Mouse (Mus musculus) liver, embryonic 11.5 days (tissue): ENCODE data around the gene Sri. TPM values are rescaled to one million over a fixed set of nuclear protein-coding genes. Genes with fewer than 3 reads are reported as not detected.
A peak's percentile ranks its signal among the peaks of the same experiment; 100 is the strongest.
"Not testable (repeated sequence)": the region's sequence is repeated elsewhere in the genome, so short reads cannot be mapped to it uniquely, and the experiment has no call there.

Experiments used
- ATAC-seq: fragments of 200-750 bp; cut with Nextera tagmentation; replicated peaks from 2 replicates; pipeline ENCODE4 v1.8.0; 2017; ENCODE audit warnings: moderate number of reproducible peaks, mild to moderate bottlenecking, moderate TSS enrichment, moderate library complexity; ENCODE audit not compliant: low FRiP score
- DNase-seq: peaks from one replicate; pipeline ENCODE4 v3.0.0-alpha.2; 2017; ENCODE audit warnings: low spot score
- H3K27ac ChIP-seq: fragments of 300-500 bp; sonication (generic); 2 replicates; pipeline ENCODE4 v1.5.1; 2014; ENCODE audit warnings: mild to moderate bottlenecking, low read depth, low read length, control low read depth
- H3K27me3 ChIP-seq: fragments of 300-500 bp; sonication (generic); replicated peaks from 2 replicates; pipeline ENCODE4 v1.6.1; 2014; ENCODE audit warnings: low read length, mixed read lengths; ENCODE audit not compliant: control insufficient read depth, insufficient read depth
- H3K36me3 ChIP-seq: fragments of 300-500 bp; sonication (generic); 2 replicates; pipeline ENCODE4 v1.6.1; 2014; ENCODE audit warnings: mild to moderate bottlenecking, low read length, moderate library complexity, mixed read lengths; ENCODE audit not compliant: control insufficient read depth, insufficient read depth
- H3K4me1 ChIP-seq: fragments of 300-500 bp; sonication (generic); replicated peaks from 2 replicates; pipeline ENCODE4 v1.6.1; 2014; ENCODE audit warnings: low read length, mixed read lengths; ENCODE audit not compliant: control insufficient read depth, insufficient read depth
- H3K4me2 ChIP-seq: fragments of 300-500 bp; sonication (generic); 2 replicates; pipeline ENCODE4 v1.6.1; 2014; ENCODE audit warnings: mild to moderate bottlenecking, control low read depth, moderate library complexity
- H3K4me3 ChIP-seq: fragments of 300-500 bp; sonication (generic); 2 replicates; pipeline ENCODE4 v1.5.1; 2014; ENCODE audit warnings: low read depth, low read length, control low read depth
- H3K9ac ChIP-seq: fragments of 300-500 bp; sonication (generic); 2 replicates; pipeline ENCODE4 v1.6.1; 2014; ENCODE audit warnings: low read depth, low read length, control low read depth
- H3K9me3 ChIP-seq: fragments of 300-500 bp; sonication (generic); 2 replicates; pipeline ENCODE4 v1.6.1; 2016; ENCODE audit warnings: low read length, inconsistent platforms, mixed read lengths; ENCODE audit not compliant: control insufficient read depth
- WGBS: fragments of 180-500 bp; shearing (Covaris S2); extraction: QIAGEN DNeasy Blood & Tissue Kit; methylation state at CpG from one replicate; pipeline ENCODE4 v1.1.7; 2014; 5-methylcytosine and 5-hydroxymethylcytosine counted together
- polyA plus RNA-seq: library from polyadenylated mRNA; unstranded; fragments of >200 nt; fragmentation: Nextera tagmentation; extraction: Ambion mirVana; gene quantifications from 2 replicates; pipeline ENCODE4 v1.2.1, GENCODE M21; 2014

Gene Sri
- 242 and 243 TPM in 2 replicates for polyA plus RNA-seq

DNA sequence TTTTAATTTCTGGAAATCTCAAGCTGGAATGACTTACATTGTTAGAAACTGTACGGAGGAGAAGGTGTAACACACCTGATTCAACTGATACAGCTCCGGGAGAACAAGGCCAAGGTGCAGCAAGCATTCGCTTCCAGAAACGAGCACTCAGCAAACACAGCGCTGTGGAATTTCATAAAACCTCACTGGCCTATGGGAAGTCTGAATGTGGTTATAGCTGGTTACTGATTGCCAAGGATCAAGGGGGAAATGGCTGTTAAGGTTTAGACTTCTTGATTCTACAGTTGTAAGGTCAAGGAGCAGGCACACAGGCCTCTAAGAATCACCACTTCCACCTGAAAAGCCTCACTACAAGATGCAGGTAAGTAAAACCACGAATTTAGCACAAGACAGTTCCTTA, at the start of gene Sri:
Gene Sri (plus strand): TSS at position 224 of the 400 bp plus-strand sequence.
- Histone ChIP-seq H3K4me3 (no peak within 1 kb of the TSS), H3K9me3 (no peaks in the 10 kb centered on the region), H3K36me3 (no peaks in the 10 kb centered on the region), H3K27ac (no peak within 1 kb of the TSS), H3K9ac (no peak within 1 kb of the TSS), H3K4me1 (no peaks in the 10 kb centered on the region), H3K4me2 (no peak within 1 kb of the TSS), H3K27me3 (no peaks in the 10 kb centered on the region)
- no peak for ATAC-seq
- no peak for DNase-seq
- WGBS: 76% methylated on average over 6 of the region's 6 CpGs

GRCm38 (mm10) chr5:7996401-7997044, 49.4 kb upstream of the Sri start:
- no peak for DNase-seq
- Histone ChIP-seq H3K4me1 (no peaks in the 10 kb centered on the region), H3K4me2 (no peak overlapping the region), H3K9ac (no peak overlapping the region), H3K27me3 (no peaks in the 10 kb centered on the region), H3K9me3 (no peaks in the 10 kb centered on the region), H3K36me3 (no peaks in the 10 kb centered on the region), H3K27ac (no peak overlapping the region), H3K4me3 (no peak overlapping the region)
- ATAC-seq: no peak
- 44% methylated on average over 8 of the region's 8 CpGs for WGBS

- Histone ChIP-seq H3K4me1 (no peaks in the 10 kb centered on the region), H3K9ac (no peak overlapping the region), H3K27me3 (no peaks in the 10 kb centered on the region), H3K4me3 (no peak overlapping the region), H3K36me3 (no peaks in the 10 kb centered on the region), H3K27ac (no peak overlapping the region), H3K4me2 (no peak overlapping the region), H3K9me3 (no peaks in the 10 kb centered on the region)
- WGBS: 83% methylated on average over 2 of the region's 2 CpGs
- ATAC-seq (no peak), DNase-seq (no peak)
Observed at GRCm38 (mm10) chr5:7997086-7997485, 48.8 kb upstream of the Sri start.

DNA sequence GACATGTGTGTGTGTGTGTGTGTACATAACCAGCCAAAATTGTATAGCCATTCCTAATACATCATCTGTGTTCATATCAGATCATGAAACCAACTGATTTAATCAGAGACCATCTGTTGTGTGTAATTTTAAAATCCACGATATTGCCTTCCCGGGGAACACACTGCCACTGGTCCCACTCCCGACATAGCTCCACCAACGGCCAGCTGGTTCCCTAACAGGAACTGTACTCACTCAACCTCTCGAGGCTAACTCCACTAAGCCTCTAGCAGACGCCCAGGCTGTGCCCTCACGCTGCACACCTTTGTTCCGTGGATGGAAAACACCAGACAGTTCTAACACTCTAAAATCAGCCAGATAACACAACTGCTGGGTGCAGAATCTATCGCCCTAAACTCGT, 45.4 kb upstream of the Sri start:
- Histone ChIP-seq H3K27ac (no peak overlapping the region), H3K4me1 (no peaks in the 10 kb centered on the region), H3K4me3 (no peak overlapping the region), H3K4me2 (no peak overlapping the region), H3K9ac (no peak overlapping the region), H3K36me3 (no peaks in the 10 kb centered on the region), H3K9me3 (no peaks in the 10 kb centered on the region), H3K27me3 (no peaks in the 10 kb centered on the region)
- DNase-seq (no peak), ATAC-seq (no peak)
- 75% methylated on average over 10 of the region's 10 CpGs for WGBS

DNA sequence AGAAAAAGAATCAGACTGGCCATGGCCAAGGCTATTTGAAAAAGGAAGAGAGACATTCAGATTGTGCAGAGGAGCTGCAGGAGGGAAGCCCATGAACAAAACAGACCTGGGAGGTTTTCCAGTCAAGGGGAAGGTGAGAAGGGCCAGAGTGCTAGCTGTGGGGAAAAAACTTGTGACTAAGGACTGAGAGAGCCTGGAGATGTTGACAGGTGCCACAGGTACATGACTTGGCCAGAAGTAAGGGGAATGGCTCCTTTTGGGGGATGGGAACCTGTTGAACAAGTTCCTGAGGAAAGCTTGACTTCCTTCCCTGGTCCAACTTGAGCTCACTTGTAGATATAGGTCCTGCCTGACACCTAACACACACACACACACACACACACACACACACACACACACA, 43.1 kb upstream of the Sri start:
- Histone ChIP-seq H3K27ac (no peak overlapping the region), H3K27me3 (no peaks in the 10 kb centered on the region), H3K4me1 (no peaks in the 10 kb centered on the region), H3K36me3 (no peaks in the 10 kb centered on the region), H3K4me3 (no peak overlapping the region), H3K4me2 (no peak overlapping the region), H3K9ac (no peak overlapping the region), H3K9me3 (no peaks in the 10 kb centered on the region)
- ATAC-seq: no peak
- no peak for DNase-seq

- DNase-seq: no peak
- Histone ChIP-seq H3K4me3 (no peak overlapping the region), H3K9me3 (no peaks in the 10 kb centered on the region), H3K27me3 (no peaks in the 10 kb centered on the region), H3K4me2 (no peak overlapping the region), H3K4me1 (no peaks in the 10 kb centered on the region), H3K36me3 (no peaks in the 10 kb centered on the region), H3K9ac (no peak overlapping the region), H3K27ac (no peak overlapping the region)
- no peak for ATAC-seq
- WGBS: 76% methylated on average over 3 of the region's 3 CpGs
Observed at GRCm38 (mm10) chr5:8013276-8013675, 32.6 kb upstream of the Sri start.

- not testable (repeated sequence) for H3K27ac ChIP-seq, H3K9me3 ChIP-seq, H3K9ac ChIP-seq, H3K4me3 ChIP-seq, ATAC-seq, H3K4me1 ChIP-seq, DNase-seq, H3K27me3 ChIP-seq, H3K4me2 ChIP-seq, H3K36me3 ChIP-seq
- 78% methylated on average over 6 of the region's 6 CpGs for WGBS
Observed at GRCm38 (mm10) chr5:8034596-8034995, 11.3 kb upstream of the Sri start.

DNA sequence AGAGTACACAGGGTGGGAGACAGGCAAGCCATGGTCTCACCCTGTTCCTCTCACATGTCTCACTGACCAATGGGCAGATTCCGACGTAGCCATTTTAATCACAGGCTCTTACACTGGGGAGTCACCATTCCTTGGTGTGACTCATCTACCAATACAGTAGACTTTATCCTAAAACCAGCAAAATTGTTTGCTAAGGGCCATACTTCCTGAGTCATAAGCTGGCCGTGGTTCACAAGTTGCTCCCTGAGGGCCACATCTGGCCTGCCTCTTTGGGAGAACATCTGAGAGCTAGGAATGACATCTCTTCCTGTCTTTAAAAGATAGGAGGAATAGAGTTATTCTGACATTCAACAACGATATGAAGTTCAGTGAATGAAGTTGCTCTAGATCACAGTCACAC, 7.9 kb downstream of the Sri start:
- Histone ChIP-seq H3K27me3 (no peaks in the 10 kb centered on the region), H3K27ac (no peak overlapping the region), H3K9me3 (no peaks in the 10 kb centered on the region), H3K4me1 (peaks cover 5% of the 10 kb centered on the region; the same call in 1 of the 2 replicates), H3K4me3 (no peak overlapping the region), H3K4me2 (no peak overlapping the region), H3K9ac (no peak overlapping the region), H3K36me3 (peaks cover 2% of the 10 kb centered on the region; the same call in 1 of the 2 replicates)
- WGBS: 84% methylated on average over 4 of the region's 4 CpGs
- DNase-seq: no peak
- no peak for ATAC-seq

DNA sequence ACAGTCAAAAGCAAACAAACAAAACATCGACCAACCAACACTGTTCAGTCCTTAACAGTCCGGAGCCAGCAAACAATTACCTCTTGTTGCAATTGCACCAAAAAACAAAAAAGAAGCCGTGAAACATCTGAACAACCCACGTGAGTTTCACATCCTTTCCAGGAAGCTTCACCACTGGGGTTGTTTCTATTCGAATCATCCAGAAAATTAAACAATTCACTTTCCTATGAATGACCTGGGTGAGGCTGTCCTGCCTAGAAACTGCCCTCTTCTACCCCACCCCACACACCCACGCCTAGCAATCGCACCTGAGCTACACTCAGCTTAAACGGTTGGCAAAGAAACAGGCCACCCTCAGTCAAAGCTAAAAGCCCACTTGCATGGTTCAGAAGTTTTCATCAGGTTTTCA, 9.8 kb downstream of the Sri start:
- Histone ChIP-seq H3K9me3 (no peaks in the 10 kb centered on the region), H3K4me2 (peak overlapping the region; percentile 78), H3K27me3 (no peaks in the 10 kb centered on the region), H3K9ac (peak overlapping the region; percentile 91), H3K27ac (peak overlapping the region; percentile 85; the same call in 1 of the 2 replicates), H3K36me3 (peaks cover 10% of the 10 kb centered on the region), H3K4me3 (peak overlapping the region; percentile 90), H3K4me1 (peaks cover 5% of the 10 kb centered on the region; the same call in 1 of the 2 replicates)
- 38% methylated on average over 8 of the region's 8 CpGs for WGBS
- ATAC-seq (peak; percentile 43), DNase-seq (no peak)
